Mouse (Mus musculus) hindbrain, embryonic 16.5 days (tissue): ENCODE measurements at regions not wholly inside any gene's neighbourhood (a gene's known extent, or its start where the extent isn't known, plus 50 kb on each side); places are given as distances from the start of the nearest gene placed in this dataset.
A peak's percentile ranks its signal among the peaks of the same experiment; 100 is the strongest.

Source experiments
- ATAC-seq: fragments of 200-750 bp; cut with Nextera tagmentation; 2 replicates; pipeline ENCODE4 v1.8.0; 2017; ENCODE audit warnings: moderate TSS enrichment, moderate library complexity
- H3K27ac ChIP-seq: fragments of 300-500 bp; sonication (generic); 2 replicates; pipeline ENCODE4 v1.5.1; 2014; ENCODE audit warnings: low read depth, mild to moderate bottlenecking, control low read depth, low read length, moderate library complexity
- H3K27me3 ChIP-seq: fragments of 300-500 bp; sonication (generic); replicated peaks from 2 replicates; pipeline ENCODE4 v1.6.1; 2014; ENCODE audit warnings: low read length; ENCODE audit not compliant: control insufficient read depth, insufficient read depth
- H3K36me3 ChIP-seq: fragments of 300-500 bp; sonication (generic); 2 replicates; pipeline ENCODE4 v1.6.1; 2014; ENCODE audit warnings: mild to moderate bottlenecking, low read length, moderate library complexity, mixed read lengths; ENCODE audit not compliant: control insufficient read depth, insufficient read depth
- H3K4me1 ChIP-seq: fragments of 300-500 bp; sonication (generic); 2 replicates; pipeline ENCODE4 v1.6.1; 2014; ENCODE audit warnings: low read depth, low read length; ENCODE audit not compliant: control insufficient read depth, insufficient read depth
- H3K4me2 ChIP-seq: fragments of 300-500 bp; sonication (generic); 2 replicates; pipeline ENCODE4 v1.6.1; 2014; ENCODE audit warnings: mild to moderate bottlenecking, low read length, control low read depth, moderate library complexity
- H3K4me3 ChIP-seq: fragments of 300-500 bp; sonication (generic); 2 replicates; pipeline ENCODE4 v1.5.1; 2014; ENCODE audit warnings: mild to moderate bottlenecking, low read length, control low read depth, moderate library complexity
- H3K9ac ChIP-seq: fragments of 300-500 bp; sonication (generic); 2 replicates; pipeline ENCODE4 v1.6.1; 2014; ENCODE audit warnings: low read depth, mild to moderate bottlenecking, control low read depth, low read length, moderate library complexity
- H3K9me3 ChIP-seq: fragments of 300-500 bp; sonication (generic); 2 replicates; pipeline ENCODE4 v1.6.1; 2014; ENCODE audit warnings: mild to moderate bottlenecking, low read length, moderate library complexity; ENCODE audit not compliant: control insufficient read depth
- WGBS: fragments of 180-500 bp; shearing (Covaris S2); extraction: QIAGEN DNeasy Blood & Tissue Kit; methylation state at CpG from one replicate; pipeline ENCODE4 v1.1.7; 2014; 5-methylcytosine and 5-hydroxymethylcytosine counted together

DNA sequence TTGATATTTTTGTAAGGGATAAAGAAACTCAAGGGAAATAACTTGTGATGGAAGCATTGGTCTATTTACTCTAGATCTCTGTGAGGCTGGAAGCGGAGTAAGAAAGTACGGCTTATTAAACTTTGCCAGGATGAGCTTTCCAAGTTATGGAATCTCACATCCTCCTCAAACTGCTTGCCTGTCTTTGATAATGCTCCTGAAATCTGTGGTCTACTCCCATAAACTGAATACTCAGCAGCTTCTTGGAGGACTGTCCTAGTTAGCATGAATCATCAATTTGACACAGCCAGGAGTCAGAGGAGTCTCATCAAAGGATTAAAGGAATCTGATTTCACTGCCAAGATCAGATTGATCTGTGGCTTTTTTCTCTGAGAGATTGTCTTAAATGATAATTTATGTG lies 2753.0 kb upstream of the Lrrc6 start:
- Histone ChIP-seq H3K27ac (no peak overlapping the region), H3K36me3 (no peaks in the 10 kb centered on the region), H3K9ac (no peak overlapping the region), H3K4me3 (no peak overlapping the region), H3K4me1 (no peaks in the 10 kb centered on the region), H3K27me3 (no peaks in the 10 kb centered on the region), H3K9me3 (no peaks in the 10 kb centered on the region), H3K4me2 (no peak overlapping the region)
- ATAC-seq, result no peak
- WGBS, result 84% methylated on average over 2 of the region's 2 CpGs

DNA sequence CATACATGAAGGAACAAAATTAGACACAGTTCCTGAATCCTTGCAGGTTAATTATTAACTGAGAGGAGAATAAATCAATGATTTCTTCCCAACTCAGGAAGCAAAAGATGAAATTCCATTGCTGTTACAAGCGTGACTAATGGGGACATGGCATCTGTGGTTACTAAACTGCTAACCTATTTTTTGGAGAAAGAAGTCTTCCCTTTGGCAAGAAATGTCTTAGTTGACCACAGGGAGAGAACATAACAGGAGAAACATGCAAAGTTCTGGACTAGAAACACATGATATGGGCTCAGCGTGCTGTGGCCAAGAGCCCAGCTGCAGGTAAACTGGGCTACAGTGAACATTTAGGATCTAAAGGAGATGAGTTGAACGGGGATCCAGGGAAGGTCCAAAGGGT lies 2751.4 kb upstream of the Lrrc6 start:
- Histone ChIP-seq H3K4me1 (no peaks in the 10 kb centered on the region), H3K36me3 (no peaks in the 10 kb centered on the region), H3K9ac (no peak overlapping the region), H3K4me2 (no peak overlapping the region), H3K9me3 (no peaks in the 10 kb centered on the region), H3K4me3 (no peak overlapping the region), H3K27ac (no peak overlapping the region), H3K27me3 (no peaks in the 10 kb centered on the region)
- WGBS, result 91% methylated on average over 3 of the region's 3 CpGs
- no peak for ATAC-seq

DNA sequence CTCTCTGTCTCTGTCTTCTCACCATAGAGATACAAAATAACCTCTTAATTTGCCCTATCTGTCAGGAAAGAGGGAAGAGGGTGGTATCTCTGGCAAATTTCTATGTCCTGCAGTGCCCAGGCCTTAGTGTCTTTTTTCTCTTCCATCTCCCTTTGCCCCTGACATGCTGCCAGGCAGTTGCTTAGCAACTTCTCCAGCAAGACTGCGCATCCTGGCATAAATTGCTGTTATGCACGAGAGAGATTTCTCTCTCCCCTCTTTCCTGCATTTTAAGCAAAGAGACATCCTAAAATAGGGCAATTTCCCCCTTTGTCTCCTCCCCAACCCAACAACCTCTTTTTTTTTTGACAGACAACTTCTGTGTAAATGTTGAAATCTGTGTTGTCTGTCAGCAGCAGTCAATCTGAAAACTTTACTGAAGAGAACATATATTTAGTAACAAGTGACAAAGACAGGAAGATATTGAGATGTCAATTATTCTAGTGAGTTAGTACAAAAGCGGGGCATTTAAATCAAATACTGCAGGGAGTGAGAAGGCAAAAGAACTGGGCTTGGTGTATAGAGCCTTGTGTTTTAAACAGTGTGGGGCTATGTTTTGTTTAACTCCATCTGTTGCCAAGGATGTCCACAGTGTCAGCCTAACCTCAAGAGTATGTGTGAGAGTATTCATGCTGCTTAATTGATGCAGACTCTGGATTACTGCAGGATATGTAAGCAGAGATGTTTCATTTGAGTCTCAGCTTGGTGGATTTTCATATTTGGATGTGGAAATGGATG lies 2745.7 kb upstream of the Lrrc6 start:
- H3K4me3 ChIP-seq, result no peak overlapping the region
- no peak overlapping the region for H3K4me2 ChIP-seq
- no peaks in the 10 kb centered on the region for H3K9me3 ChIP-seq
- peak; percentile 89 for ATAC-seq
- H3K36me3 ChIP-seq, result no peaks in the 10 kb centered on the region
- peaks cover 9% of the 10 kb centered on the region for H3K4me1 ChIP-seq
- WGBS, result 26% methylated on average over 3 of the region's 3 CpGs
- no peak overlapping the region for H3K9ac ChIP-seq
- H3K27me3 ChIP-seq, result no peaks in the 10 kb centered on the region
- H3K27ac ChIP-seq, result peak overlapping the region; percentile 48

DNA sequence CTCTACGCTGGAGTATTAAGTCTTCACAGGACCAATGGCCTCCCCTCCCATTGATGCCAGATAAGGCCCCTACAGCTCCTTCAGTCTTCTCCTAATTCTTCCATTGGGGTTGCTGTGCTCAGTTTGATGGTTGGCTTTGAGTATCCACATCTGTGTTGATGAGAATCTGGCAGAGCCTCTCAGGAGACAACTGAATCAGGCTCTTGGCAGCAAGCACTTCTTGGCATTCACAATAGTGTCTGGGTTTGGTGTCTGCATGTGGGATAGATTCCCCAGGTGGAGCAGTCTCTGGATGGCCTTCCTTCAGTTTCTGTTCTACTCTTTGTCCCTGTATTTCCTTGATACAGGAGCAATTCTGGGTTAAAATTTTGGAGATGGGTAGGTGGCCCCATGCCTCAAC lies 2734.6 kb upstream of the Lrrc6 start:
- Histone ChIP-seq H3K9ac (no peak overlapping the region), H3K36me3 (no peaks in the 10 kb centered on the region), H3K27me3 (no peaks in the 10 kb centered on the region), H3K27ac (no peak overlapping the region), H3K4me1 (no peaks in the 10 kb centered on the region), H3K4me3 (no peak overlapping the region), H3K4me2 (no peak overlapping the region), H3K9me3 (no peaks in the 10 kb centered on the region)
- no peak for ATAC-seq
- 91% methylated on average over 1 of the region's 1 CpGs for WGBS

DNA sequence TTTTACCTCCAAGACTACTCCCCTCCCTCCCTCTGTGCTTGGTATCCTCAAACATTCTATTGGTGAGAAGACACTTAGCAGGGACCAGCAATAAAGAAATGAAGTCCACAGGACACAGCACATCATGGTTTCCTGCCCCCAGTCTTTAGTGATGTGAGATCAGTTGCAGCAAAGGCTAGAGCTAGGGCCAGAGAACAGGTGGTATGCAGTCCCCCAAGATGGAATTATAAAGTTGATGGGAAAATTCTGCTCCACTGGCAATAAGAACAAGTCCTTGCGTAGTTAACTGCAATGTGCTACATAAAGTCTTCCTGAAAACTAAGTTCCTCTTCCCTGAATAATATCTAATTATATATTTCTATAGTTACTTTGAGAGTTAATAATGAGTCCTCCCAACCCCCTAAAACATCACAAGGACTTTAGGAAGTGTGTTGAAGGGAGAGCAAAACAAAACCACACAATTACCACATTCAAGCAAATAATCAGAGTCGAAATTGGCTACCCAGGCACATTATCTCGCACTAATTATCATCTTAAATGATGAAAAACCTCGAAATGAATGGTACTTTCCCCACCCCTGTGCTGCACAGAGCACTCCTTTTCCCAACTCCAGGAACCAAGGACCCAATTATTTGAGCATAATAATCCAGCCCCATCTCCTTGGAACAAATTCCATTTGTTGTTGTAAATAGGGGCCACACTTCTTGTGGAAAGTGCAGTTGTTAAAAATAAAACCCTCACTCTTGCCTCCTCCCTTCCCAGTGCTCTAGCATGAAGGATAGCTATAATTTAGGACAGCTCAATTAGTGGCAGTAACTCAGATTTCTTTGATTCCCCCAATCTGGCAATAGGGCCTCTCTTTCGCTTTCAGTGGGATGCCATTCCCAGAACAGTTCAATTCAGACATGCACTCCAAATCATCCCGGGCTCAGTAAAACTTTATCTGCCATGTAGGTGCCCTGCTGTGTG lies 2724.2 kb upstream of the Lrrc6 start:
- Histone ChIP-seq H3K4me2 (no peak overlapping the region), H3K27ac (no peak overlapping the region), H3K9ac (no peak overlapping the region), H3K4me3 (no peak overlapping the region), H3K36me3 (no peaks in the 10 kb centered on the region), H3K27me3 (no peaks in the 10 kb centered on the region), H3K9me3 (no peaks in the 10 kb centered on the region), H3K4me1 (no peaks in the 10 kb centered on the region)
- WGBS, result 66% methylated on average over 6 of the region's 6 CpGs
- no peak for ATAC-seq

DNA sequence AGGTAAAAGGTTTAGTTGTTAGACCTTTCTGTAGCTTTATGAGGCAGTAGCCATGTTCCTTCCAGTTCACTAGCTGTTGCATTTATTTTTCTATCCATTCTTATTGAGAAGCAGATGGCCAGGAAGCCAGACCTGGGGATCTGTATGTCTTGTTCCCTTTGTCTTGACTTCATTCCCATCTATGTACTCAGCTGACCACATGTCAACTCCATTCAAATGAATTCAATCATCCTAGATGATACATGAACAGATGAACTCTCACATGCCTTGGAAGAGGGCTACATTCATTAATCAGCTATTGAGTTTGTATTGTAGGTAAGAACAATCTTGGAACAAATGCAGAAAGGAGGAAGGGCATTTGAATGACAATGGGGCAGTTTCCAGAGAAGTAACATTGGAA lies 2722.7 kb upstream of the Lrrc6 start:
- no peak overlapping the region for H3K27ac ChIP-seq
- H3K27me3 ChIP-seq, result no peaks in the 10 kb centered on the region
- H3K4me1 ChIP-seq, result no peaks in the 10 kb centered on the region
- no peak overlapping the region for H3K4me2 ChIP-seq
- H3K9me3 ChIP-seq, result no peaks in the 10 kb centered on the region
- H3K36me3 ChIP-seq, result no peaks in the 10 kb centered on the region
- no peak overlapping the region for H3K9ac ChIP-seq
- H3K4me3 ChIP-seq, result no peak overlapping the region
- no peak for ATAC-seq

DNA sequence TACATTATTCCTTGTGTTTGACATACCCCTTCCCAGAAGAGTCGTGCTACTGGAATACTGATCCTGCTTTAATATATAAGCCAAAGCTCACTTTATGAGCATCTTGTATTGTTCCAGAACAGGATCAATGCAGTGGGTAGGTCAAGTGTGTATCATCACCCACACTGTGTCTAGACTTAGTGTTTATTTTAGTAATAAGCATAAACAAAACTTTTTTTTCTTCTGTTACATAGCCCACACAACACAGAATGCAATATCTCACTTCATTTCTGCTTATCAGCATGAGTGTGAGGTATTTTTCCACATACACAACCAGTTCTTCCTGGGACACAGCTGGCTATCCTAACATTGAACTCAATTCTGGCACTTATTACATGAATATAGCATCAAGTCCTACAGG lies 2721.7 kb upstream of the Lrrc6 start:
- no peak overlapping the region for H3K9ac ChIP-seq
- H3K4me3 ChIP-seq, result no peak overlapping the region
- ATAC-seq, result no peak
- H3K9me3 ChIP-seq, result no peaks in the 10 kb centered on the region
- H3K36me3 ChIP-seq, result no peaks in the 10 kb centered on the region
- WGBS, result 77% methylated on average over 1 of the region's 1 CpGs
- no peak overlapping the region for H3K4me2 ChIP-seq
- no peaks in the 10 kb centered on the region for H3K27me3 ChIP-seq
- H3K4me1 ChIP-seq, result no peaks in the 10 kb centered on the region
- H3K27ac ChIP-seq, result no peak overlapping the region
